Mouse (Mus musculus): ENCODE data around the gene Sema7a. TPM values are rescaled to one million over a fixed set of nuclear protein-coding genes. Genes with fewer than 3 reads are reported as not detected.
A peak's percentile ranks its signal among the peaks of the same experiment; 100 is the strongest.

The Sema7a gene
- polyA plus RNA-seq, 1 experiment from 2014 or later = 0.04 TPM

DNA sequence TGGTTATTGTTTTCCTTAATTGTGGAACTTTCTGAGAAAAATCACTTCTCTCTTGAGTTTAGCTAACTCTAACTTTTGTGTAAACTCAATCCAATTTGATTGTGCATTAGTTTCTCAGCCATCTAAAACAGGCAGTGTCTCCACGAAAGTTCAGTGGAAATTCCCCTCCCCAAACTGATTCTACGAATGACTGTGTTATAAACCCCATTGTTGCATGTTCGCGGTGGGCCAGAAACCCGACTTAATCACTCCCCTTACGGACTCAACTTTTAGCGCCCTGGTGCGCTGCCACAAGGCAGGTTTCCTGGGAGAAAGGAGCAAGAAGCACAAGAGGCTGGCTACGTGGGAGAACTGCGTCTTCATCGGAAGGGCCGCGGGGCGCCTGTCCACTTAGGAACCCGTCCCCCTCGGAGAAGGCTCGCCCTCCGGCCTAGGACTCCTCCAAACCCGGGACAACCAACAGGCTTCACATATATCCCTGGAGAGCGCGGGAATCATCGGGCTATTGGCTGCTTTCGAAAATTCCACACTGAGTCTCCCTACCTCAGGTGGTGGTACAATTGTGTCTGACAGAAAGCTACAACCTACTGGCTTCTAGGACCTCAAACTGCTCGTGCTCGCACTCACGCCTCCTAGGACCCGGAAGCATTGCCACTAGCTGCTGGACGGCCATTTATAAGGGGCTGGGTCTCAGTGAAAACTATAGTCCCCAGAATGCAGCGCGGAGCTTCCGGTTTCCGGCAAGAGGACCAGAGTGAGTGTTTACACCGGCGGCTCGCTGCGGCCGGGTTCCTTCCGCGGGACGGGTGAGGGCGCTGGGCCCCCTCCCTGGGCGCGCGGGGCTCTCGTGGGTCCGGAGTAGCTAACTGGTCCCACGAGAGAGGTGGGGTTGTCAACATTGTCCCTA lies 29.4 kb upstream of the Sema7a start, which contains the start of gene Ubl7:
Gene Ubl7, plus strand, starts transcription at position 726 of the 907 bp plus-strand sequence.
- peak within 1 kb of the TSS; percentile 61 for H3K27ac ChIP-seq (ENCODE audit: low read length)
- H3K4me1 ChIP-seq (ENCODE audit: control insufficient read depth, low read depth, low read length) = peaks cover 9% of the 10 kb centered on the region
- H3K4me3 ChIP-seq (ENCODE audit: low read depth, low read length) = peak within 1 kb of the TSS; percentile 77
- H3K27me3 ChIP-seq (ENCODE audit: control insufficient read depth, insufficient read depth, low read depth, low read length) = no peaks in the 10 kb centered on the region
- H3K9me3 ChIP-seq (replicated peaks; ENCODE audit: control insufficient read depth, low read length) = no peaks in the 10 kb centered on the region
- peak within 1 kb of the TSS; percentile 82 for H3K4me2 ChIP-seq (ENCODE audit: low read depth, low read length)
- ATAC-seq (ENCODE audit: low read depth) = peak; percentile 96
- H3K9ac ChIP-seq (ENCODE audit: low read depth, low read length) = peak within 1 kb of the TSS; percentile 76
- under 1% methylated on average over 47 of the region's 47 CpGs for WGBS (ENCODE audit: insufficient replicate concordance)
- H3K36me3 ChIP-seq (ENCODE audit: control insufficient read depth, insufficient read depth) = no peaks in the 10 kb centered on the region

DNA sequence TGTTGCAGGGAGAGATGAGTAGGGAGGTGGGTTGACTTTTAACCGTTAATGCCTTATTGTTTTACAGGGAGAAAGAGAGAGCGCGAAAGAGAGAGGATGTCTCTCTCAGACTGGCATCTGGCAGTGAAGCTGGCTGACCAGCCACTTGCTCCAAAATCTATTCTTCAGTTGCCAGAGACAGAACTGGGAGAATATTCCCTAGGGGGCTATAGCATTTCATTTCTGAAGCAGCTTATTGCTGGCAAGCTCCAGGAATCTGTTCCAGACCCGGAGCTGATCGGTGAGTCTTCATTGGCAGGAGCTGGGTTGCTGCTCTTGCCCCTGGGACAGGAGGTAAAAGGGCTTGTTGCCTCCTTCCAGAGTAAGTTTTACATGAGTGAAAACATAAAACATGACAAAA lies 27.3 kb upstream of the Sema7a start:
- Histone ChIP-seq H3K4me1 (ENCODE audit: control insufficient read depth, low read depth, low read length) (peaks cover 9% of the 10 kb centered on the region), H3K36me3 (ENCODE audit: control insufficient read depth, insufficient read depth) (no peaks in the 10 kb centered on the region), H3K4me2 (ENCODE audit: low read depth, low read length) (no peak overlapping the region), H3K27me3 (ENCODE audit: control insufficient read depth, insufficient read depth, low read depth, low read length) (no peaks in the 10 kb centered on the region), H3K9ac (ENCODE audit: low read depth, low read length) (no peak overlapping the region), H3K4me3 (ENCODE audit: low read depth, low read length) (no peak overlapping the region), H3K9me3 (replicated peaks; ENCODE audit: control insufficient read depth, low read length) (no peaks in the 10 kb centered on the region), H3K27ac (ENCODE audit: low read length) (no peak overlapping the region)
- WGBS (ENCODE audit: insufficient replicate concordance) = 97% methylated on average over 5 of the region's 5 CpGs
- no peak for ATAC-seq (ENCODE audit: low read depth)

DNA sequence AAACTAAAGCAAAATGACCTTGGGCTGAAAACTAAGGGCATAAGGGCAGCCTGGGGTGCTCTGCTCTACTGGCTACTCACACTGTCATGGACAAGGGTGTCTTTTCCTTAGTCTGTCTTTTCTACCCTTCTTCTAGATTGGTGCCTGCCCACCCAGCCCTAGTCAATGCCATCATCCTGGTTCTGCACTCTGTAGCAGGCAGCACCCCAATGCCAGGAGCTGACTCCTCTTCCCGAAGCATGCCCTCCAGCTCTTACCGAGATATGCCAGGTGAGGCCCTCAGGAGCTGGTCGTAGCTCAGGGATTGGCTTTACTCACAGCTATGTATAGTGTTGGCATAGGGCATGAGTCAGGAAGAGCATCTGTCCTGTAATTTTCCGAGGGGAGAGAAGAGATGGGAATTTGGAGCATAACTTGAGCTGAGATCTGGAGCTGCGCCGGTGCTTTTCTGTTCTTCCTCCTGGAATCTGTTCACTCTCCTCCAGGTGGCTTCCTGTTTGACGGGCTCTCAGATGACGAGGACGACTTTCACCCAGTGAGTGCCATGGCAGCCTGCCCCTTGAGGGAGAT lies 18.3 kb upstream of the Sema7a start:
- Histone ChIP-seq H3K27me3 (ENCODE audit: control insufficient read depth, insufficient read depth, low read depth, low read length) (no peaks in the 10 kb centered on the region), H3K4me1 (ENCODE audit: control insufficient read depth, low read depth, low read length) (no peaks in the 10 kb centered on the region), H3K36me3 (ENCODE audit: control insufficient read depth, insufficient read depth) (peaks cover 21% of the 10 kb centered on the region), H3K4me3 (ENCODE audit: low read depth, low read length) (no peak overlapping the region), H3K9ac (ENCODE audit: low read depth, low read length) (no peak overlapping the region), H3K4me2 (ENCODE audit: low read depth, low read length) (no peak overlapping the region), H3K27ac (ENCODE audit: low read length) (no peak overlapping the region), H3K9me3 (replicated peaks; ENCODE audit: control insufficient read depth, low read length) (no peaks in the 10 kb centered on the region)
- 82% methylated on average over 9 of the region's 9 CpGs for WGBS (ENCODE audit: insufficient replicate concordance)
- no peak for ATAC-seq (ENCODE audit: low read depth)

DNA sequence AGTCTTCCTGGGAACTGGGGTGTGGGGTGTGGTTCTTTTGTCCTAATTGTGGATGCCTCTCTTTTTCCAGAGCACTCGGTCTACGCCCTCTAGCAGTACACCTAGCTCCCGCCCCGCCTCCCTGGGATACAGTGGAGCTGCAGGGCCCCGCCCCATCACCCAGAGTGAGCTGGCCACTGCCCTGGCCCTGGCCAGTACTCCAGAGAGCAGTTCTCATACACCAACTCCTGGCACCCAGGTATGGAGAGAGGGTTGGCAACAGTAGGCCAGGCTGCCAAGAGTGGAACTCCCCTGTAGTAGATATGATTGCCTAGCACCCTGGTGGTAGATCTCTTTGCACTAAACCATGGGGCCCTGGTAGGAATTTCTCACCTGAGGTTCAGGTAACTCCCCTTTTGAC lies 17.5 kb upstream of the Sema7a start:
- no peak overlapping the region for H3K4me2 ChIP-seq (ENCODE audit: low read depth, low read length)
- no peaks in the 10 kb centered on the region for H3K27me3 ChIP-seq (ENCODE audit: control insufficient read depth, insufficient read depth, low read depth, low read length)
- WGBS (ENCODE audit: insufficient replicate concordance) = 94% methylated on average over 5 of the region's 5 CpGs
- no peak for ATAC-seq (ENCODE audit: low read depth)
- H3K9me3 ChIP-seq (replicated peaks; ENCODE audit: control insufficient read depth, low read length) = no peaks in the 10 kb centered on the region
- peaks cover 21% of the 10 kb centered on the region for H3K36me3 ChIP-seq (ENCODE audit: control insufficient read depth, insufficient read depth)
- H3K27ac ChIP-seq (ENCODE audit: low read length) = no peak overlapping the region
- H3K4me1 ChIP-seq (ENCODE audit: control insufficient read depth, low read depth, low read length) = no peaks in the 10 kb centered on the region
- no peak overlapping the region for H3K9ac ChIP-seq (ENCODE audit: low read depth, low read length)
- H3K4me3 ChIP-seq (ENCODE audit: low read depth, low read length) = no peak overlapping the region

DNA sequence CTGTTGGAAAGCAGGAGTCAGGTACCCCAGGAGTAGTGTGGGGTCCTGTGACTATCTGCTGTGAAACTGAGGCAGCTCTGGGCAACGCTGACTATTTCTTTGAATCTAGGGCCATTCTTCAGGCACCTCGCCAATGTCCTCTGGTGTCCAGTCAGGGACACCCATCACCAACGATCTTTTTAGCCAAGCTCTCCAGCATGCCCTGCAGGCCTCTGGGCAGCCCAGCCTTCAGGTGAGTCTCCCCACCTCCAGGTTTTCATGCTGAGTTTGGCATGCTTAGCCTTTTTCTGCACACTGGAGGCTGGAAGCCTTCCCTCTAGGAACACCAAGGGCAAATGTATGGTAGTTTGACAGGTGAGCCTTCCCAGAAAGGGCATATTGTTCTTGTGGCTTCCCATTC lies 16.9 kb upstream of the Sema7a start:
- no peaks in the 10 kb centered on the region for H3K27me3 ChIP-seq (ENCODE audit: control insufficient read depth, insufficient read depth, low read depth, low read length)
- no peak overlapping the region for H3K27ac ChIP-seq (ENCODE audit: low read length)
- H3K36me3 ChIP-seq (ENCODE audit: control insufficient read depth, insufficient read depth) = peaks cover 21% of the 10 kb centered on the region
- H3K4me3 ChIP-seq (ENCODE audit: low read depth, low read length) = no peak overlapping the region
- ATAC-seq (ENCODE audit: low read depth) = no peak
- H3K4me1 ChIP-seq (ENCODE audit: control insufficient read depth, low read depth, low read length) = no peaks in the 10 kb centered on the region
- WGBS (ENCODE audit: insufficient replicate concordance) = 76% methylated on average over 3 of the region's 3 CpGs
- H3K9me3 ChIP-seq (replicated peaks; ENCODE audit: control insufficient read depth, low read length) = no peaks in the 10 kb centered on the region
- no peak overlapping the region for H3K4me2 ChIP-seq (ENCODE audit: low read depth, low read length)
- no peak overlapping the region for H3K9ac ChIP-seq (ENCODE audit: low read depth, low read length)

DNA sequence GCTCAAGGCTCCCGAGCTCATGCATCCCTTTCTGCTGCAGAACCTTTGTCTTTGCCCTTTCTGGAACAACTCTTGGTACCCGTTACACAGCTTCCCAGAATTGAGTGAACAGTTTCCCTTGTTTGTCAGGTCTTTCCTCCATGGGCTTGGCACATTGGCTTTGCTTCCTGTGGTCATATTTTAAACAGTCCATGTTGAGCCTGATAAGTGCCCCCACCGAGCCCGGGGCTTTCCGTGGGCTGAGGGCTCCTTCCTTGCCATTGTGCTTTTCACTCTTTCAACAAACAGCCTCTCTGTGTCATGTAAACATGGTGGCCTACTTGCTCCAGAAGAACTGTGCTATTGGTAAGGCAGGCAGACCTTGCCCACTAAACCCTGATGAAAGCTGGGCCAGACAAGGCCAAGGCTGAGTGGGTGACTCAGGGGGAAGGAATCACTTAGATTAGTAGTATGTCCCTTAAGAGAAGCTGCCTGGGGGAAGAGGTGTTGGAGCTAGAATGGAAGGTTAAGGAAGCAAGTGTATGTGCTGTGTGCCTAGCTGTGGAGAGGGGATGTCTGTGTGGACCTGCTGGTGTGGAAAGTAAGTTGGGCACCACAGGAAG lies 8.6 kb upstream of the Sema7a start:
- no peak overlapping the region for H3K4me3 ChIP-seq (ENCODE audit: low read depth, low read length)
- no peak overlapping the region for H3K9ac ChIP-seq (ENCODE audit: low read depth, low read length)
- no peaks in the 10 kb centered on the region for H3K27me3 ChIP-seq (ENCODE audit: control insufficient read depth, insufficient read depth, low read depth, low read length)
- H3K4me1 ChIP-seq (ENCODE audit: control insufficient read depth, low read depth, low read length) = no peaks in the 10 kb centered on the region; the same call in 1 of the 2 replicates
- H3K9me3 ChIP-seq (replicated peaks; ENCODE audit: control insufficient read depth, low read length) = no peaks in the 10 kb centered on the region
- no peak overlapping the region for H3K27ac ChIP-seq (ENCODE audit: low read length)
- WGBS (ENCODE audit: insufficient replicate concordance) = 31% methylated on average over 5 of the region's 5 CpGs
- peaks cover 1% of the 10 kb centered on the region; the same call in 1 of the 2 replicates for H3K36me3 ChIP-seq (ENCODE audit: control insufficient read depth, insufficient read depth)
- no peak for ATAC-seq (ENCODE audit: low read depth)
- no peak overlapping the region for H3K4me2 ChIP-seq (ENCODE audit: low read depth, low read length)

DNA sequence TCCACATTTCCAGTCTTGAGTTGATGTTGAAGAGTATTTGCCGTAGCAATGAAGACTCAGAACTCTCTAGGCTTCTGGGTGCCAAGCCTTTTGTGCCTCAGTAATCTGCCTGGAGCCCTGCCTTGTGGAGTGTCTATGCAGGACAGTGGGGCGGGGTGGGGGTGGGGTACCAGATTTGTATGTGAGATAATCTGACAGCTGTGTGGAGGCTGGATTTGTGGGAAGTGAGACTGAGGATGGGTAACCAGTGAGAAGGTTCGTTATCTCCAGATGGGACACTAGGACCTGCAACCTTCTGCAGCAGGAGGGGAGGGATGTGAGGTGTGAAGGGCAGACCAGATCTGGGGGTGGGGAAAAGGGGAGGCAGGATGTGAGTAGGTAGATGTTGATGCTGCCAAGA lies 7.7 kb upstream of the Sema7a start:
- no peaks in the 10 kb centered on the region for H3K36me3 ChIP-seq (ENCODE audit: control insufficient read depth, insufficient read depth)
- no peak overlapping the region for H3K4me3 ChIP-seq (ENCODE audit: low read depth, low read length)
- no peak overlapping the region for H3K9ac ChIP-seq (ENCODE audit: low read depth, low read length)
- WGBS (ENCODE audit: insufficient replicate concordance) = 48% methylated on average over 3 of the region's 3 CpGs
- H3K27me3 ChIP-seq (ENCODE audit: control insufficient read depth, insufficient read depth, low read depth, low read length) = peaks cover 5% of the 10 kb centered on the region
- H3K4me2 ChIP-seq (ENCODE audit: low read depth, low read length) = no peak overlapping the region
- H3K9me3 ChIP-seq (replicated peaks; ENCODE audit: control insufficient read depth, low read length) = no peaks in the 10 kb centered on the region
- no peaks in the 10 kb centered on the region; the same call in 1 of the 2 replicates for H3K4me1 ChIP-seq (ENCODE audit: control insufficient read depth, low read depth, low read length)
- H3K27ac ChIP-seq (ENCODE audit: low read length) = no peak overlapping the region
- ATAC-seq (ENCODE audit: low read depth) = no peak

DNA sequence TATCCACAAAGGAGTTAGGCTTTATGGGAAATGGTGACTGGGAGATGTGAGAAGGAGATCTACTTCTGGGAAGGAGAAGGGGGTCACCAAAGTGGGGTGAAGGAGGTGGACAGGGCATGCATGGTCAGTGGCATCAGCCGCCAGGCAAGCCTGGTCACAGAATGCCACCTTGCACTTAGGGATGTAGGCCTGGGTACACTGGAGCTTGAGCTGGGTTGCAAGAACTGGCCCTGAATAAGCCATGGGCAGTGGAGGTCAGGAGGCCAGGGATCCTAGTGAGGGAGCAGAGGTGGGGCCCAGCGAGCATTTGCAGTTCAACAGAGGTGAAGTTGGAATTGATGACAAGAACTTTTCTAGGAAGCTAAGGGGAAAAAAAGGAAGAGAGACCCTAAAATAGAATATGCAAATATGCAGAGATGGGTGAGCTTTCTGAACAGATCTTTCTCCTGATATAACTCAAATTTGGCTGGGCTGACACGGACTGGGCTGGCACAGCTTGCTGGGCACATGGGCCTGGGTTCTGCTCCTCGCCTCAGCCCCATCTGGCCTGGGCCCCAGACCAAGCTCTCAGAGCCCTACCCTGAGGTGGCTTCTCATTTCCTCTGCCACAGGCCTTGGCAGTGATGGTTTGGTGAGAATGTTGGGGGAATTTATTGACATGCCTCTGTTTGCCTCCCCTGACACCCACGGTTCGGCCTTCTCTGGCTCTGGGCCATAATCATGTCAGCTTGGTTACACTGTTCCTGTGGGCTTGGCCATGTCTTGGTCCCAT lies 6.9 kb upstream of the Sema7a start:
- H3K27me3 ChIP-seq (ENCODE audit: control insufficient read depth, insufficient read depth, low read depth, low read length) = peaks cover 12% of the 10 kb centered on the region
- no peaks in the 10 kb centered on the region; the same call in 1 of the 2 replicates for H3K4me1 ChIP-seq (ENCODE audit: control insufficient read depth, low read depth, low read length)
- H3K27ac ChIP-seq (ENCODE audit: low read length) = no peak overlapping the region
- no peak for ATAC-seq (ENCODE audit: low read depth)
- H3K9me3 ChIP-seq (replicated peaks; ENCODE audit: control insufficient read depth, low read length) = no peaks in the 10 kb centered on the region
- WGBS (ENCODE audit: insufficient replicate concordance) = 50% methylated on average over 6 of the region's 6 CpGs
- no peak overlapping the region for H3K4me3 ChIP-seq (ENCODE audit: low read depth, low read length)
- no peak overlapping the region for H3K9ac ChIP-seq (ENCODE audit: low read depth, low read length)
- no peak overlapping the region for H3K4me2 ChIP-seq (ENCODE audit: low read depth, low read length)
- H3K36me3 ChIP-seq (ENCODE audit: control insufficient read depth, insufficient read depth) = no peaks in the 10 kb centered on the region
